Mouse (Mus musculus) forebrain, postnatal 0 days (tissue): Measurements from ENCODE around the gene Sept8. TPM values are rescaled to one million over a fixed set of nuclear protein-coding genes. Genes with fewer than 3 reads are reported as not detected.
A peak's percentile ranks its signal among the peaks of the same experiment; 100 is the strongest.

ENCODE experiments used
- ATAC-seq: fragments of 200-750 bp; cut with Nextera tagmentation; 2 replicates; pipeline ENCODE4 v1.8.0; 2017; ENCODE audit warnings: mild to moderate bottlenecking, moderate library complexity
- DNase-seq: peaks from one replicate; pipeline ENCODE4 v3.0.0-alpha.2; 2015
- H3K27ac ChIP-seq: fragments of 300-500 bp; sonication (generic); 2 replicates; pipeline ENCODE4 v1.5.1; 2014; ENCODE audit warnings: low read depth, mild to moderate bottlenecking, antibody characterized with exemption, low read length, moderate library complexity, mixed read lengths
- H3K27me3 ChIP-seq: fragments of 300-500 bp; sonication (generic); 2 replicates; pipeline ENCODE4 v1.6.1; 2014; ENCODE audit warnings: mild to moderate bottlenecking, low read length, mixed read lengths; ENCODE audit not compliant: insufficient read depth
- H3K36me3 ChIP-seq: fragments of 300-500 bp; sonication (generic); 2 replicates; pipeline ENCODE4 v1.6.1; 2014; ENCODE audit warnings: mild to moderate bottlenecking, moderate library complexity; ENCODE audit not compliant: insufficient read depth
- H3K4me1 ChIP-seq: fragments of 300-500 bp; sonication (generic); 2 replicates; pipeline ENCODE4 v1.6.1; 2014; ENCODE audit warnings: antibody characterized with exemption; ENCODE audit not compliant: insufficient read depth
- H3K4me2 ChIP-seq: fragments of 300-500 bp; sonication (generic); 2 replicates; pipeline ENCODE4 v1.6.1; 2014; ENCODE audit warnings: low read depth, mild to moderate bottlenecking, moderate library complexity
- H3K4me3 ChIP-seq: fragments of 300-500 bp; sonication (generic); 2 replicates; pipeline ENCODE4 v1.5.1; 2014; ENCODE audit warnings: low read depth, low read length, mixed read lengths
- H3K9ac ChIP-seq: fragments of 300-500 bp; sonication (generic); 2 replicates; pipeline ENCODE4 v1.6.1; 2014; ENCODE audit warnings: mild to moderate bottlenecking
- H3K9me3 ChIP-seq: fragments of 300-500 bp; sonication (generic); 2 replicates; pipeline ENCODE4 v1.6.1; 2016; ENCODE audit warnings: low read length
- CTCF ChIP-seq: sonication (generic); IDR thresholded peaks from 2 replicates; pipeline ENCODE4 v1.5.1; 2016; ENCODE audit warnings: antibody characterized with exemption, control low read depth, low read depth
- WGBS: fragments of 180-500 bp; shearing (Covaris S2); extraction: QIAGEN DNeasy Blood & Tissue Kit; methylation state at CpG from one replicate; pipeline ENCODE4 v1.1.7; 2014; 5-methylcytosine and 5-hydroxymethylcytosine counted together
- polyA plus RNA-seq: library from polyadenylated mRNA; unstranded; fragments of >200 nt; fragmentation: Nextera tagmentation; extraction: Ambion mirVana; gene quantifications from 2 replicates; pipeline ENCODE4 v1.2.1, GENCODE M21; 2015
- total RNA-seq: library from RNA; depleted of rRNA; stranded (reverse); fragments of >200 nt; gene quantifications from 2 replicates; pipeline ENCODE4 v1.2.3, GENCODE M21; 2014

Gene Sept8
- total and polyA plus RNA-seq, 2 experiments from 2014 or later: 18.2 to 40.9 TPM

DNA sequence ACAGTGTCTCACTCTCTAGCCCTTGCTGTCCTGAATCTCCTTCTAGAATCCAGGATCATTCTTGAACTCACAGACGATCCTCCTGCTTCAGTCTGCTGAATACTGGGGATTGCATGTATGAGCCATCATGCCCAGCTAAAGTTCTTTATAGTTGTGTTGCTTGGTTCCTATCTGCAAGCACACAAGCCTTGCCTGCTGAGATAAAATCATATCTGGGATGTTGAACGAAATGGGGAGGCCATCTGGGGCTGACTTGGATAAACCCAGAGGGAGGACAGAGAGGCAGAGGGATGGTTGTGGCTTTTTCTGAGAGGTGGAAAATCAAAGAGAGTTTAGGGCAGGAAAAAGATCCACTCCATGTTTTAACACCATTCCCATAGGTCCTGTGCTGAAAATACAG lies 42.9 kb downstream of the Sept8 start:
- H3K4me3 ChIP-seq: no peak overlapping the region
- no peaks in the 10 kb centered on the region for H3K9me3 ChIP-seq
- no peak for DNase-seq
- 89% methylated on average over 2 of the region's 2 CpGs for WGBS
- no peak overlapping the region for H3K9ac ChIP-seq
- no peaks in the 10 kb centered on the region; the same call in 1 of the 2 replicates for H3K4me1 ChIP-seq
- no peaks in the 10 kb centered on the region for H3K27me3 ChIP-seq
- H3K27ac ChIP-seq: no peak overlapping the region
- TF ChIP-seq CTCF: no peak
- no peak overlapping the region for H3K4me2 ChIP-seq
- H3K36me3 ChIP-seq: no peaks in the 10 kb centered on the region
- no peak for ATAC-seq

- H3K36me3 ChIP-seq: peaks cover 10% of the 10 kb centered on the region; the same call in 1 of the 2 replicates
- DNase-seq (no peak), ATAC-seq (no peak)
- H3K9me3 ChIP-seq: no peaks in the 10 kb centered on the region
- H3K4me1 ChIP-seq: peaks cover 9% of the 10 kb centered on the region
- no peak for TF ChIP-seq CTCF
- WGBS: 88% methylated on average over 4 of the region's 4 CpGs
- no peaks in the 10 kb centered on the region for H3K27me3 ChIP-seq
- peak overlapping the region; percentile 72; the same call in 1 of the 2 replicates for H3K27ac ChIP-seq
- peak overlapping the region; percentile 71 for H3K4me3 ChIP-seq
- peak overlapping the region; percentile 88 for H3K9ac ChIP-seq
- peak overlapping the region; percentile 68 for H3K4me2 ChIP-seq
Observed at GRCm38 (mm10) chr11:53566646-53567045, 47.6 kb downstream of the Sept8 start.

- H3K4me2 ChIP-seq: peak within 1 kb of the TSS; percentile 68
- no peaks in the 10 kb centered on the region for H3K27me3 ChIP-seq
- TF ChIP-seq CTCF: no peak
- H3K27ac ChIP-seq: peak within 1 kb of the TSS; percentile 72
- no peaks in the 10 kb centered on the region for H3K9me3 ChIP-seq
- ATAC-seq (peak; percentile 98), DNase-seq (peak; percentile 97)
- H3K4me3 ChIP-seq: peak within 1 kb of the TSS; percentile 71
- H3K36me3 ChIP-seq: peaks cover 10% of the 10 kb centered on the region; the same call in 1 of the 2 replicates
- H3K9ac ChIP-seq: peak within 1 kb of the TSS; percentile 88
- H3K4me1 ChIP-seq: peaks cover 9% of the 10 kb centered on the region
- 3% methylated on average over 54 of the region's 69 CpGs for WGBS
Observed at GRCm38 (mm10) chr11:53567224-53568014, 48.4 kb downstream of the Sept8 start, which contains the start of gene Kif3a. Gene Kif3a, plus strand, starts transcription at chr11:53567379.

DNA sequence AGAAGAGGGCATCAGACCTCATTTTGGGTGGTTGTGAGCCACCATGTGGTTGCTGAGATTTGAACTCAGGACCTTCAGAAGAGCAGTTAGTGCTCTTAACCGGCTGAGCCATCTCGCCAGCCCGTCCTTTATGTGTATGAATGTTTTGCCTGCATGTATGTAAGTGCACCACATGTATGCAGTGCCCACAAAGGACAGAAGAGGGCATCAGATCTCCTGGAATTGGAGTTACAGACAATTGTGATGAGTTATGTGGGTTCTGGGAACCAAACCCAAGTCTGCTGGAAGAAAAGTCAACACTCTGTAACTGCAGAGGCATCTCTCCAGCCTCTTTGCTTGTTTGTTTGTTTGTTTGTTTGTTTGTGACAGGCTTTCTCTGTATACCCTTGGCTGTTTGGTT lies 61.5 kb downstream of the Sept8 start:
- Histone ChIP-seq H3K9me3 (no peaks in the 10 kb centered on the region), H3K4me1 (no peaks in the 10 kb centered on the region), H3K4me3 (no peak overlapping the region), H3K4me2 (no peak overlapping the region), H3K36me3 (peaks cover 64% of the 10 kb centered on the region), H3K27me3 (no peaks in the 10 kb centered on the region), H3K9ac (no peak overlapping the region), H3K27ac (no peak overlapping the region)
- no peak for ATAC-seq
- 95% methylated on average over 3 of the region's 3 CpGs for WGBS
- no peak for DNase-seq
- peak; percentile 38 for TF ChIP-seq CTCF

- WGBS: 74% methylated on average over 10 of the region's 10 CpGs
- no peak for DNase-seq
- Histone ChIP-seq H3K4me3 (no peak overlapping the region), H3K4me1 (no peaks in the 10 kb centered on the region), H3K9me3 (no peaks in the 10 kb centered on the region), H3K36me3 (peaks cover 74% of the 10 kb centered on the region), H3K4me2 (no peak overlapping the region), H3K27ac (no peak overlapping the region), H3K9ac (no peak overlapping the region), H3K27me3 (no peaks in the 10 kb centered on the region)
- TF ChIP-seq CTCF: peak; percentile 47
- no peak for ATAC-seq
Observed at GRCm38 (mm10) chr11:53583151-53583550, 64.1 kb downstream of the Sept8 start.

DNA sequence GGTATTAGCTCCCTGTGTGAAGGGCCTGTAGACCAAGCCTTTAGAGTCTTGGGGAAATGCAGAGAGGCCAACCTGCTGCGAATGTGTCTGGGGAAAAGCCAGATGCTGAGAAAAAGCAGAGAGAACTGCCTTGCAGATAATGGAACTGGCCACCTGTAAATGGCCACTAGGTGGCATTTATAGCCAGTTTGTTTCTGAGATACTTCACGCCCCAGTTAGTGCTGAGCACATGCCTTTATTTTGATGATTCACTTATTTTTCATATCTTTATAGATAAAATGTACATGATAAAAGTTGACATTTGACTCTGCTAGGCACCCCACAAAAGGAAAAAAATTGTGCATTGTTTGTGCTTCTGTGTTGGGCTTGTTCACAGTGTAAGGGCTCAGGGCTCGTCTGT lies 65.8 kb downstream of the Sept8 start:
- Histone ChIP-seq H3K4me3 (no peak overlapping the region), H3K27me3 (no peaks in the 10 kb centered on the region), H3K36me3 (peaks cover 76% of the 10 kb centered on the region), H3K4me2 (no peak overlapping the region), H3K27ac (no peak overlapping the region), H3K4me1 (no peaks in the 10 kb centered on the region), H3K9me3 (no peaks in the 10 kb centered on the region), H3K9ac (no peak overlapping the region)
- ATAC-seq: peak; percentile 42
- peak; percentile 76 for TF ChIP-seq CTCF
- DNase-seq: peak; percentile 36
- WGBS: 61% methylated on average over 3 of the region's 3 CpGs

- no peak overlapping the region for H3K27ac ChIP-seq
- H3K9ac ChIP-seq: no peak overlapping the region
- H3K27me3 ChIP-seq: no peaks in the 10 kb centered on the region
- no peak overlapping the region for H3K4me3 ChIP-seq
- no peak overlapping the region for H3K4me2 ChIP-seq
- H3K36me3 ChIP-seq: peaks cover 72% of the 10 kb centered on the region
- no peak for TF ChIP-seq CTCF
- 95% methylated on average over 6 of the region's 6 CpGs for WGBS
- DNase-seq: no peak
- H3K9me3 ChIP-seq: no peaks in the 10 kb centered on the region
- no peaks in the 10 kb centered on the region for H3K4me1 ChIP-seq
- no peak for ATAC-seq
Observed at GRCm38 (mm10) chr11:53585510-53585909, 66.5 kb downstream of the Sept8 start.
